Mouse (Mus musculus) left cerebral cortex, postnatal 36 days (tissue): ENCODE measurements around the gene Ift122. TPM values are rescaled to one million over a fixed set of nuclear protein-coding genes. Genes with fewer than 3 reads are reported as not detected.
"Not testable (repeated sequence)": the region's sequence is repeated elsewhere in the genome, so short reads cannot be mapped to it uniquely, and the experiment has no call there.

Experiments used
- DNase-seq, 2 experiments: peaks; one replicate each; pipeline ENCODE4 v3.0.0; 2021 to 2022; ENCODE audit warnings: low spot score in 2 of 2, mixed read lengths in 1 of 2
- intact Hi-C: fragments of 180-260 bp; cut with DNase I; formaldehyde crosslinking; loops from one replicate; pipeline ENCODE4 v1.15.1; 2025
- total RNA-seq, 2 experiments: library from RNA; stranded (reverse); gene quantifications; 2 replicates each; pipeline ENCODE4 v1.2.3; 2021

The Ift122 gene
- total RNA-seq, 2 experiments from 2014 or later = 27.0 to 31.0 TPM

GRCm38 (mm10) chr6:115838745-115839144, 14.5 kb upstream of the Ift122 start:
- intact Hi-C loops = no loop called here
- DNase-seq = no peak

DNA sequence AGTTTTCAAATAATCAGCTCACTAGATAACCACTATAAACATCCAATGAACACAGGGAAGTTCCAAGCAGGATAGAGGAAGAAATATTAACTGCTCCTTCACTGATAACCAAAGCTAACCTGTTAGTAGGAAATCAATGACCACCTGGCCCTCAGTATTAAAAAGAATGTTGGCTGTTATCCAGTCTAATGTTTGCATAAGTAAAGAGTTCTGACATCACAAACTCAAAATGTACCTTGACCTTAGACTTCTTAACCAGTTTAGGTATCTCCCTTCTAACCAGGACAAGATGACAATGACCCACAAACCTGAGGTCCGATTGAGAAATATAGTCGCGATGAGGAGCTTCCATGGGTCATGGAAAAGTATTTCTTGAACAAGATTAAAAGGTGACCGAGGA, 8.3 kb upstream of the Ift122 start:
- intact Hi-C loops = no loop called here
- DNase-seq = no peak

DNA sequence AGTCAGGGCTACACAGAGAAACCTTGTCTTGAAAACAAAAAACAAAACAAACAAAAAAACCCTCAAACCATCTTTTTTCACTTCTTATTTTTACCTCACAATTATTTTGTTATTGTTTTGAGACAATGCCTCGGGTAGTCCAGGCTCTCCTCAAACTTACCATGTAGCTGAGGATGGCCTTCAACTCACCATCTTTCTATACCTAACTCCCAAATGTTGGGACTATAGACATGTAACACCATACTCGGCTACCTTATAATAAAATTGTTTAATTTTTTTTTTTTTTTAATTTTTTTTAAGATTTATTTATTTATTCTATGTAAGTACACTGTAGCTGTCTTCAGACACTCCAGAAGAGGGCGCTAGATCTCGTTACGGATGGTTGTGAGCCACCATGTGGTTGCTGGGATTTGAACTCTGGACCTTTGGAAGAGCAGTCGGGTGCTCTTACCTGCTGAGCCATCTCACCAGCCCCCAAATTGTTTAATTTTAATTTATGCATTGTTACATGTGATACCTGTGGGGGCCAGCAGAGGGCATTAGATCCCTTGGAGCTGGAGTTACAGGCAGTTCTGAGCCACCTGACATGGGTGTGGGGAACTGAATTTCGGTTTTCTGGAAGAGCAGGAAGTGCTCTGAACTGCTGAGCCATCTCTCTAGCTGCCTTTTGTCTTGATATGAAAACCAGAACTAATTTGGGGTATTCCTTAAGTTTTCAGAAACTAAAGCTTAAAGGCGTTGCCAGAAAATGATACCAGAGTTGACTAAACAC, 6.4 kb upstream of the Ift122 start:
- intact Hi-C loops = no loop called here

GRCm38 (mm10) chr6:115848598-115849304, 4.5 kb upstream of the Ift122 start:
- no peak for DNase-seq
- intact Hi-C loops = no loop called here

More for the DNA sequence above, 6.4 kb upstream of the Ift122 start:
- DNase-seq = peak in 1 of 2 experiments; percentile 54

DNA sequence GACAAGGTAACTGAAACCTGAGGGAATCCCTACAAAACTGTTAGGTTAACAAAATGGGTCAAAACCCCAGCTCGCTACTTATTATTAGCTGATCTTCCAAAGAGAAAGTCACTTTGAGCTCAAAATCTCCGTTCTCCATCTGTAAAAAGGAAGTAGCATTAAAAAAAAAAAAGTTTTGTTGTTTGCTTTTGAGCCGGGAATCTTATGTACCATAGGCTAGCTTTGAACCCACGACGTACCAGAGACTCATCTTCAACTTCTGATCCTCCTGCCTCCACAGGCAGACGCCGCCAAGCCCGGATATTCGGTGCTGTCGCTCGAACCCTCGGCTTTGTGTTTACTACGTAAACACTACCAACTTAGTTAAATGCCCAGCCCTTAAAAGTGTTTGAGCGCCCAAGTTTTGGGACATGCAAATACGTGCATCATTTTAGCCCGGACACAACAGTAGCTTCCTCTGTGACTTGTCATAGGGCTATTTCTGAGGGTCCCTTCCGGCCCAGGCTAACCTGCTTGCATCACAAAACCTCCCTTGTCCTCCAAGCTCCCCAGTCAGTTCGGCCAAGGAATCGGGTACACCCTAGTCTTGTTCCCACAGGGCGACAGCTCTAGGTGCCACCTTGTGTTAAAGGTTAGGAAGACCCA, 702 bp upstream of the Ift122 start:
- intact Hi-C loops = loop anchor here (5.0 to 10.0 kb wide), 2 partner anchors 52 to 145 kb away; partner anchors contain the start of gene Plxnd1

DNA sequence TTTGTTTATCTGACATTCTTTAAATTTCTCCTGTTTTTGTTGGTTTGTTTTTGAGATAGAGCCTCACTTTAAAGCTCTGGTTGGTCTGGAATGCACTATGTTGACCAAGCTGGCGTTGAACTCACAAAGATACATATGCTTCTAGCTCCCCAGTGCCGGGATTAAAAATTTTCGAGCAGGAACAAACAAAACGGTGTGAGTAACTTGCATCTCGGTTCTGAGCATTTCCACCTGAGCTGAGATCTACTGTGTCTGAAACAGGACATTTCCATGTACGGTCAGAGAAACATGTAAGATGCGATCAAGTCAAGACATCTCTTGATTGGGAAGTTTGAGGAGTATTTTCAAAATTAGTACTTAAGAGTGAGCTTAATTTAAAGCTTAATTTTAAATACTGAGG, 715 bp downstream of the Ift122 start:
- intact Hi-C loops = loop anchor here (5.0 to 10.0 kb wide), 2 partner anchors 51 to 143 kb away; partner anchors contain the start of gene Plxnd1
- DNase-seq = no peak

More for the DNA sequence above, 702 bp upstream of the Ift122 start:
- no peak for DNase-seq

DNA sequence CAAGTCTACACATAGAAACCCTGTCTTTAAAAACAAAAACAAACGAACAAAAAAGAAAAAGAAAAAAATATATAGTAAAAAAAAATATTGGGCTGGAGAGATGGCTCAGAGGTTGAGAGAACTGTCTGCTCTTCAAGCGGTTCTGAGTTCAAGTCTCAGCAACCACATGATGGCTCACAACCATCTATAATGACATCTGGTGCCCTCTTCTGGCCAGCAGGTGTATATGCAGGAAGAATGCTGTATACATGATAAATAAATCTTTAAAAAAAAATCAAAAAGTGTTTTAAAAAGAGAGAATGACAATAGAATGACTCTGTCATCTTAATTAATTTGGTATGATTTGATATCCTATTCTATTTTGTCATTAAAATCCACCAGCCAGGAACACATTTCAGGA, 1.2 kb downstream of the Ift122 start:
- intact Hi-C loops = loop anchor here (5.0 to 10.0 kb wide), 2 partner anchors 50 to 143 kb away; partner anchors contain the start of gene Plxnd1
- no peak for DNase-seq

GRCm38 (mm10) chr6:115855733-115856360, 2.6 kb downstream of the Ift122 start:
- DNase-seq = no peak
- intact Hi-C loops = loop anchor here (10.0 kb wide), 1 partner anchor 49 kb away; no protein-coding TSS in a partner anchor

DNA sequence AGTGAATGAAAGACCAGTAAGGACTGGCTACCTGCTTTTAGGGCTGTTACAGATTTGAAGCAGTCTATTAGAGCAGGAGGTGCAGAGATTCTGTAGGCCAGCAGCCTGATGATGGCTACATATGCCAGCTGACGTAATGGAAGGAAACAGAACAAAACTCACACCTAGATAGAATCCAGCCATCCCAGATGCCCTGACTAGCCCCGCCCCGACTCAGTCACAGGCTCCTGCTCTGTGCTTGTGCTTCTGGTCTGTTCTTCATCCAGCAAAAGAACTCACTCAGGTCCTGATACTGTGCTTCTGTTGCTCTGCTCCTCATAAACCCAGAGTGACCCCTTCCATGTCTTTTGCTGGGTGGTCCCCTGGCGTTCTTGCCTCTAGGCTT, 3.1 kb downstream of the Ift122 start:
- no peak for DNase-seq
- intact Hi-C loops = loop anchor here (10.0 kb wide), 1 partner anchor 48 kb away; no protein-coding TSS in a partner anchor

DNA sequence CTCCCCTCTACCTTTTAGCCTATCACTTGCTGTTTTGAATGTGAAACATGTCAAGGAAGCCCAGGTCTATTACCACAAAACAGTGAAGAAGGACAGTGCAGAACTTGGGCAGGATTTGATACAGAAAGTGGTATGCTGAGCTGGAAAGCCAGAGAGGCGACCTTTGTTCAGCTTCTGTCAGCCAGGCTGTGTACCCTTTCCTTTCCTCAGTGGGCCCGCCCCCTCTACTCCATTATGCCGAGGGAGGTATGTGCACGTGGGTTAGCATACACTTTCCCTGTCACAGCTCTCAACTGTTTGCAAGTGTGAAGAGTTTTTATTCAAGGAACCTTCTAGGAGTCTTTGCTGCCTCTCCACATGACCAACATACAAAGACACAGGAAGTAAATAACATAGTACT, 6.0 kb downstream of the Ift122 start:
- DNase-seq = no peak
- intact Hi-C loops = loop anchor here (10.0 kb wide), 1 partner anchor 46 kb away; no protein-coding TSS in a partner anchor

GRCm38 (mm10) chr6:115860027-115860556, 6.8 kb downstream of the Ift122 start:
- intact Hi-C loops = no loop called here
- no peak for DNase-seq

DNA sequence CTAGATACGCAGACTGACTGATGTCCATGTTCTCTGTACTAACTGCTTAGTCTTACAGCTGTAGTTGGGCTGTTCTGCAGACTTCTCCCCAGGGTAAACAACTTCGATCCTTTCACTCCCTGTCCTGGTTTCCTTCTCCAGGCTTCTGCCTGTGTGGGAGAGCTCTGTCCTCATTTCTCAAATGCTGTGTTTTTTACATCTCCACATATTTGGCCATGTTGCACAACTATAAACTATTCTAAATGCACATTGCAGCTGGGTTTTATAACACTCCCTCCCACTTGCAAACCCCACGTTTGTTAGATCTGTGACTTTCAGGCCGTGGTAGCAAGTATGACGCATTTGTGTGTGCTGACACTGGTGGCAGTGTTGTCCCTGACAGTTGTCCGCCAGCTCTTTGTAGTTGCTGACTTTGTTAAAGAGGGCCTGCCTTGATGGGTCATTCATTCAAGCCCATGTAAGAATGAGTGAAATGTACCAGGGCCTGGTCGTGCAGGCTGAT, 10.1 kb downstream of the Ift122 start:
- intact Hi-C loops = no loop called here
- DNase-seq = peak; percentile 57 to 62

DNA sequence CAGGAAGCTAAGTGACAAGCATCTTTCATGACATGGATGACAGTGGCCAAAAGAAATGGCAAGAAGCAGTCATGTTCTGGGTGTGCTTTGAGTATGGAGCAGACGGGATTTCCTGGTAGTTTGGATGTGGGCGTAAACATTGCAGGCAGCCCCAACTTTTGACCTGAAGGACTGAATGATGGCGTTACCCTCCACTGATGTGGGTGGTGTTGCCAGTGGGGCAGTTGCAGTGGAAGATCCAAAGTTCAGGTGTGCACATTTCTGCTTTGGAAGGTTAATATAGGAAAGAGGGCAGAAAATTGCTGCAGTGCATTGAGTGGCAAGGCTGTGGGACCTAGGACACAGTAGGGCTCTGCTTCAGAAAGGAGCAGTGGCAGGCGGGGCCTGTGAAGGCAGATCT, 12.0 kb downstream of the Ift122 start:
- intact Hi-C loops = no loop called here
- DNase-seq = no peak

DNA sequence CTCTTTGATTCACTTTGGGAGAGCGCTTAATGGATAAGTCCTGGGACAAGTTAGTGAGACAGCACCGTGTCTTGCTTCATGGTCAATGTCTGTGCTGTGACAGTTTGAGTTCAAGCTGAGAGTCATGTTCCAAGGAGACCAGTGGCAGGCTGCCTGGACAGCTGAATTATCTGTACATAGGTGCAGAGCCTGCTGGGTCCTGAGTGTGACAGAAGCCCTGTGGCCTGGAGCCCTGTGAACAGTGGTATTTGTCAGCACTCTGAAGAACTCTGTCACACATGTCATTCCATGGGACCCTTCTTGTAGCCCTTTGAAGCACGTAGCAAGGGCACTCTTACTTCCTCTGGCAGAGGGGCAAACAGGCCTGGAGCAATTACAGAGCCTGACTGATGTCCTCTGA, 13.9 kb downstream of the Ift122 start:
- intact Hi-C loops, DNase-seq: not testable (repeated sequence)

- DNase-seq, intact Hi-C loops: not testable (repeated sequence)
Measured at GRCm38 (mm10) chr6:115871318-115871717, 18.0 kb downstream of the Ift122 start.

DNA sequence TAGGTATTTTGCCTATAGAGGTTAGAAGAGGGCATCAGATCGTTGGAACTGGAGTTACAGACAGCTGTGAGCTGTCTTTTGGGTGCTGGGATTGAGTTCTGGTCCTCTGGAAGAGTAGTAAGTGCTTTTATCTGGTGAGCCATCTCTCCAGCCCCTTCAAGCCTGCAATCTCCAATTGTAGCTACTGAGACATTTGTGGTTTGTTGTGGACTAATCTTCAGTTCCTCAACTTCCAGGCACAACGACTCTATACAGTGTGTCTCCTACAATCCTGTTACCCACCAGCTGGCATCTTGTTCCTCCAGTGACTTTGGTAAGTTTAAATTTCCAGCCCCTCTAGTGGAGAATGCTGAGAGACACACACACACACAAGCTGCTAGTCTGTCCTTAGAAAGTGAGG, 24.0 kb downstream of the Ift122 start:
- intact Hi-C loops = no loop called here
- DNase-seq = no peak

GRCm38 (mm10) chr6:115878694-115879093, 25.4 kb downstream of the Ift122 start:
- DNase-seq = no peak
- intact Hi-C loops = no loop called here

GRCm38 (mm10) chr6:115879736-115880135, 26.5 kb downstream of the Ift122 start:
- intact Hi-C loops = no loop called here
- no peak for DNase-seq

DNA sequence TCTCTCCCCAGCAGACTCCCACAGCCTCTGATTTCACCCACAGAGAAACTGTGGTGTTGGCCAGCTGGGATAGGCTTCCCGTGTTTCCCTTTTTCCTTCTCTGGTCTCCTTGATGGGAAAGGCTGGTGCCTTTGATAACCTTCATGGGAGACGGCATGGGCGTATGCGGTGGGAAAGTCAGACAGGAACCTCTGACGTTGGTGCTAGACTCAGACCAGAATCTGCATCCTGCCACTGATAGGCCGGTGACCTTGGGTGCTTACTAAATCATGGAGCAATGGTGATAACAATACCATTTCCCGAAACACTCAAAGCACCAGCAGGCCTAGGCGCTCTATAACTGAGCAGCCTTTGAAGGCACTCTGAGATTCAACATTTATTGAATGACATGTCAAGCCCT, 27.5 kb downstream of the Ift122 start:
- intact Hi-C loops = no loop called here
- DNase-seq = no peak
